Mouse (Mus musculus) kidney, adult 8-10 months (tissue): ENCODE results near the gene Srsf6.

Source experiments
- DNase-seq, 2 experiments: peaks; one replicate each; pipeline ENCODE4 v3.0.0; 2022

Srsf6 gene

DNA sequence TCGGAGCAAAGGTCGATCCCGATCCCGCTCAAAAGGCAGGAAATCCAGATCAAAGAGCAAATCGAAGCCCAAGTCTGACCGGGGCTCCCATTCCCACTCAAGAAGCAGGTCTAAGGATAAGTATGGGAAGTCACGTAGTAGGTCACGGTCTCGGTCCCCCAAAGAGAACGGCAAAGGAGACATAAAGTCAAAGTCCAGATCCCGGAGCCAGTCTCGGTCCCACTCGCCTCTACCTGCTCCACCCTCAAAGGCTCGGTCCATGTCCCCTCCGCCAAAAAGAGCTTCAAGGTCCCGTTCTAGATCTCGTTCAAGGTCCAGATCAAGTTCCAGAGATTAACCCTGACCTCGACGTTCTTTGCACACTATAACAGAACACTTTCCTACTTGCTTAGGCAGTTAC is 3.1 kb downstream of the Srsf6 start:
- peak; percentile 27 to 31 for DNase-seq

DNA sequence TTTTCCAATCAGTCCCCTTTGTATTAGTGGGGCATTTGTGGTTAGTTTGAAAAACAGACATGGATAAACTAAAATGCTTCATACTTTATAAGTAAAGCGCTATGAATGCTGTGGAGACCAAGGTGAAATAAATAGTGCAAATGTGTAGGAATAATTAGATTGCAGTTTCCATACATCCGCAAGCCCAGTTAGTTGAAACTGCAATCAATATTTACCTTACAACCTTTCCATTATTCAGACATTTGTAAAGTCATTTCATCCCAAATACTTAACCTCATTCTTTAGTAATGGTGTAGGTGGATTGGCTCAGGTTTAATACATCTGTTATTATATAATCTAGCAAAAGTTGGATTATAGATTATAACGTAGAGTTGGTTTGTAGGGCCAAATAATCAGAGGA is 4.4 kb downstream of the Srsf6 start:
- DNase-seq = no peak

DNA sequence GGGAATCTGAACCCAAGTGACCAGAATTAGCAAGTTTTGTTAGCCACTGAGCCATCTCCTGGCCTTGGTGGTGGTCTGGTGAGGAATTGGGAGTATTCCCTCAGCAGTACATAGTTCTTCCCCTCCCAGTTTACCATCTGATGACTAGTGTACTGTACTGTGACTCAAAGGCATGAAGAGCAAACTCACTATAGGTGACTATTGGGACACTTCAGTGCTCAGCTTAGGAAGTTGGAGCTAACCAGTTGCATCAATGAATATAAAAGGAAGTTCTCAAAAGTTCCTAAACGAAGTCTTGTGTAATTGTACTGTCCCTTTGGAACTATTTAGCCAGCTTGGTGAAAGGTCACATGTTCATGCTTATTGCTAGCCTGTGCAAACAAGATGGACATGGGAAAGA is 8.2 kb downstream of the Srsf6 start:
- DNase-seq = no peak

DNA sequence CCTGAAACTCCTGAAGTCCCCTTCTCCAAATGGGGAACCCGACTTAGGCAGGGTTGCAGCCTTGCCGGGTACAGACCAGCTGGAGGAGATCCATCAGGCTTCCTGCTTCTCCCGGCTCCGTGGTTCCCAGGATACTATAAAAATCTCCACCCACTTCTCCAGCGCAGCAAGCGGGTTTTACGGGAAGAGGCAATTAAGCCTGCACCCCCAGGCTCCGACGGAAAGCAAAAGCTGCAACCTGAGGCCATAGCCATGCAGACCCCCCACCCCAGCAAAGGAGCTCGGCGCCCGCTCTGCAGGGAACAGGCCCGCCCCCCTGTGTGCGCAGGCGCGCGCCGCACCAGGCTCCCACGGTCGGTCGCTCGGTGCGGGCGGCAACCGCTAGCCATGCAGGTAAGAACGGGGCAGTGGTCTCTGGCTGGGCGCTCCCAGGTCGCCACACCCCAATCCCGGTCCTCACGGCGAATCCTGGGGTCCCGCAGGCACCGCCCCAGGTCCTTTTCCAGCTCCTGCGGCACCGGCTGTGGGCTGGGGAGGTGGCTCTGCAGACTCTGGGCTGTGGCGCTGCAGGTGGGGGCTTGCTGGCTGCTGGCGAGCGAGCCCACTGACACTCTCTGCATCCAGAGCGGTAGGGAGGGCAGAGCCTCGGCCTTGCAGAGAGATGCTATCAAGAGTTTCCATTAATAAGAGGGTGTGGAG is 12.0 kb downstream of the Srsf6 start, which contains the start of gene L3mbtl1:
Gene L3mbtl1 (plus strand): TSS at position 325 of the 699 bp plus-strand sequence.
- no peak for DNase-seq

DNA sequence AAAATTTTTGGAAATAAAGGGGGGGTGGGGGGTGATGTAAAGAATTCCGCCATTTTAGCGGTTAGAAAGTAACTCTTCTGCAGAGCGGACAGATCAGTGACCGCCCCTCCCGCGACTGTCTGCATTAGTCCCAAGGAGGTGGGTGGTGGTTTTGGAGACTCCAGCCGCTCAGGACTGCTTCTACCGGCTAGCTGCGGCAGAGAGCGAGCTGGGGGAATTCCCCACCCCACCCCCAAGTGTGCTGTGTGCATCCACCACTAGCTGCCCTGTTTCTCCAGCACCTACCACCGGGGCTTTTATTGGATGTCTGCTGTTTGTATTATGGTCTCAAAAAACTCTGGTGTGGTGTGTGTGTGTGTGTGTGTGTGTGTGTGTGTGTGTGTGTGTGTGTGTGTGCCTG is 12.6 kb downstream of the Srsf6 start:
- no peak for DNase-seq

DNA sequence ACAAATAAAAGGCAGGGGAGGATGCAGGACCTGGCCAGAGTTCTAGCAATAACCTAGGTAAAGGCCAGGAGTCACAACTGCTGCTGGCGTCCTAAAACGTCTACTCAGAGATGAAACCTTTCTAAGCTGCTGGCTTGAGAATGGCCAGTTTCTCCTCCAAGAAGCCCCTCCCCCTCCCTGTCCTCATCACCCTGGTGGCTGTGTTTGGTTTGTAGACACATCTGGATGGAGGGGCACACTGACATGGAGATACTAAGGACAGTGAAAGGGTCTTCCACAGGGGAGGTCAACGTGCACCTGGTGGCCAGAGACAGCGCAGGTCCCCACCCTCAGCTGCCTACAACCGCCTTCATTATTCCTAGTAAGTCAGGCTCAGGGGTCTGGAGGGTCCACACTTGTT is 15.6 kb downstream of the Srsf6 start:
- DNase-seq = no peak

DNA sequence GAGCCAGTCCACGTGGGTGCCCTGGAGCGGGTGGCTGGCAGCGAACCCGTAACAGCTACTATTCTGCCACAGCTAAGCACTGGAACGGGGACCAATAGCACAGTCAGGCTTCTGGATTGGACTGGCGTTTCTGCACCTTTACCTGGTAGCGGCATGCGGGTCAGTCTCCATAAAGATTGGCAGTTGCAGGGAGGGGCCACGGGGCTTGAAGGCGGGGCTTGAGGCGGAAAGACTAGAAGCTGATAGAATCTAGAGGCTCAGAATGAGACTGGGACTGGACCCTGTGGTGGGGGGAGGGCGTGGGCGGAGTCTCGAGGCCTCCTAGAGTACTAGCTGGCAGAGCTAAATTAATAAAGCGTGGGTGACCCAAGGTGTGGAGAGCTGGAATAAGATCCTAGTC is 16.4 kb downstream of the Srsf6 start:
- DNase-seq = peak; percentile 40 to 56

DNA sequence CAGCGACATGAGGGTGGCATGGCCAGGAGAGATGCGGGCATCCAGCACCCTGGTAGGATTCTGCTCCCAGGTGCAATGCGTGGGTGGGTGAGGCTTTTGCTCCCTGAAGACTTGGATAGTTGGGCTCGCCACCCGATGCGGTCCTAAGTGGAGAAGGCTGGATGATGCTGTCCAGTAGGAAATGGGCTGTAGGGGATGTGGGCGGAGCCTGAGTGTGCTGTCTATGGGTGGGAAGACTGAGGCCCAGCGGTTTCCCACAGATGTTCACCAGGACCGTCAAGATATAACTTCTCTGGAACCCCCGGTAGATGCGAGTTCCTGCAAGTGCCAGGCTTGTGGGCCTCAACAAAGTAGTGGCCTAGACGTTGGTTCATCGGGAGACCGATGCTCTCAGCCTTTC is 16.9 kb downstream of the Srsf6 start:
- DNase-seq = no peak

DNA sequence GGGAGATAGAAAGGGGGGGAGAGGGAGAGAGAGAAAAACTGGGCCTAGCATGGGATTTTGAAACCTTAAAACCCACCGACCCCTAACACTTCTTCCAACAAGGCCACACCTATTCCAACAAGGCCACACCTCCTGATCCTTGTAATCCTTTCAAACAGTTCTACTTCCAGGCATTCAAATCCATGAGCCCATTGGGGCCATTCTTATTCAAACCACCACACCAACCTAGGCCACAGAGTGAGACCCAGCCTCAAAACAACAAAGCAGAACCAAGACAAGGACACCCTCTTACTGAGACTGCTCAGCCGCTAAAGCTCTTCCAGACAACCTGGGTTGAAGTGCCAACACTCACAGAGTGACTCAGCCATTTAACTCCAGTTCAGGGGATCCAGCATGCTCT is 19.4 kb downstream of the Srsf6 start:
- no peak for DNase-seq

DNA sequence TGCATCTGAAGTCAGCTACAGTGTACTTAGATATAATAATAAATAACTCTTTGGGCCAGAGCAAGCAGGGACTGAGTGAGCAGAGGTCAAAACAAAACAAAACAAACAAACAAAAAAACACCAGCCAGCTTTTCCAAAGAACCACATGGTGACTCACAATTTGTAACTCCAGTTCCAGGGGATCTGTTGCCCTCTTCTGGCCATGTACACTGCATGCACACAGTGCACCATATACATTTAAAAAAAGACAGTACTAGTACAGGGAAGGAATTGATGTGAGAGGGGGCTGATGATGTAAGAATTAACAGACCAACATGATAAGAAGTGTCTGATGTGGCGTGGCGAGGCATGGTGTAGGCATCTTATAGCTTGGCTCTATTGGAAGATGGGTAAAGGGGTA is 25.5 kb downstream of the Srsf6 start:
- DNase-seq = no peak

DNA sequence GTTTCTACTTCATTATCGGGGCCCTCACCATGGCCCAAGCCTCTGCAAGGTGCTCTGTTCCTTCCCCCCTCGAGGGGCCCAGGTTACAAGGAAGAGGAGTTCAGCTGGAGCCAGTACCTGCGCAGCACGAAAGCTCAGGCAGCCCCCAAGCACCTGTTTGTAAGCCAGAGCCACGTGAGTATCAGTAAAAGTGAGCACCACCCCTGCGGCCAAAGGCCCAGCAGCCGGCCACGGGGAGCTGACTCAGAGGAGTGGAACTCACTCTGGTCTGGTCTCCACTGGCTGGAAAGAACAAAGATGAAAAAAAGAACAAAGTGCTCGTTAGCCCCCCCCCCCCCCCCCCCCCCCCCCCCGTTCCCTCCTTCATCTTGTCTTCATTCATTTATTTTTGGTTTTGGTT is 30.0 kb downstream of the Srsf6 start:
- no peak for DNase-seq

DNA sequence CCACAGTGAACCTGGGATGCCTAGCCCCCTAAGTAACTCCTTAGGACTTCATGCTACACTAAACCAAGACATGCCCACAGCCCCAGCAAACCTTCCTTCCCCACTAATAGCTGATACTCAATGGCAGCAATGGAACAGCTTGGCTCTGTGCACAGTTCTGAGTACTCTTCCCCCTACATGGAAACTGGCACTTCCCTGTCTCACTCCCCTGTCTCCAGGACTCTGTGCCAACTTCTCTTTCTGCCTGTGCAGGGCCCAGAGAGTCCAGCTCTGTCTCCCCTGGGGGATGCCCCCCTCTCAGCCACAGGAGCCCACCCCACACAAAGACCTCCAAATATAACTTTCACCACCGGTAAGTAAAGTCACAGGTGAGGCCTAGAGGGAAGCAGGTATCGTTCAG is 35.4 kb downstream of the Srsf6 start:
- DNase-seq = no peak

DNA sequence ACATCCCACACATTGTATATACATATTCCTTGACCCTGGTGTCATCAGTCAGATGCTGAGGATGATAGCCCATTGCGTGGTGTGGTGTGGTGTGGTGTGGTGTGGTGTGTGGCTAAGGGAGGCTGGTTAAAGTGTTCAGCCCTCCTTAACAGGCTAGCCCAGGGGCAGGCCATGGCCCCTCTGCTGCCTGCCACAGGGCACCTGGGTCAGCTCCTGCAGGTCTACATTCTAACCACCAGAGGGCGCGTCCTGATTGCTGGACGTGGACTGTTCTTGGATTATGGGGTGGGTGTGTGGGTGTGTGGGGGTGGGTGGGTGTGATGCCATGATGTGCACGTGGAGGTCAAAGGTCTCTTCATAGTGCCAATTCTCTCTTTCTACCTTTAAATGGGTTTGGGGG is 37.0 kb downstream of the Srsf6 start:
- peak in 1 of 2 experiments; percentile 62 for DNase-seq

DNA sequence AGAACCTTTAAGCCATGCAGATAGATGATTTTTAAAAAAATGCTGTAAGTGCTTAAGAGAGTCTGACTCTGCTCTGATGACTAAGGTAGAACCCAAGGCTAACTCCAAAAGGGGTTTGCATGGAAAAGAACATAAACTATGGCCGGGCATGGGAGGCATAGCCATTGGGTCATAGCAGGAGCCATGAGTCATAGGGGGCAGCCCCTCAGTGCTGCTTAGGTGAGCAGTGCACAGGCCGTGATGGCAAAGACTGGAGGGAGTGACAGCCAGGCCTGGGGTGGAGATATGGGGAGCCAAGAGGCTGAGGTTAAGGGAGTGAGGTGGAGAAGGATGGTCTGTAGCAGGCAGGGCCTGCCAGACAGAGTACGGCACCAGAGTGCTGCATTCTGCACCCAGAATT is 37.8 kb downstream of the Srsf6 start:
- DNase-seq = no peak

DNA sequence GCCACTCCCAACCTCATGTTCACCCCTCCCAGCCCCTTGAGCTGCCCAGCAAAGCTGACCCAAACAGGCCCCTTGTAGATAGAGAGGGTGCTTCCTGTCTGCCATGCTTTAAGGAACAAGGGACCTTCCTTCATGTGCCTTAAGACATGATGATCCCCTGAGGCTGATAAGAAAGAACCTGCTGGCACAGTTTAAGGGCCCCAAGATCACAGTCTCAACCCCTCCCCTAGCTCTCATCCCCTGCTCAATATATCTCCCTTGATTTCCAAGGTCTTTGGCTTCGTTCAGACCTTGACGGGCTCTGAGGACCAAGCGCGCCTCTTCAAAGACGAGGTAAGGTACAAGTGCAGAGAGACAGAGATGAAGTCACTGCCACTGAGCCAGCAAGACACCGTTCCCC is 39.6 kb downstream of the Srsf6 start:
- DNase-seq = no peak

DNA sequence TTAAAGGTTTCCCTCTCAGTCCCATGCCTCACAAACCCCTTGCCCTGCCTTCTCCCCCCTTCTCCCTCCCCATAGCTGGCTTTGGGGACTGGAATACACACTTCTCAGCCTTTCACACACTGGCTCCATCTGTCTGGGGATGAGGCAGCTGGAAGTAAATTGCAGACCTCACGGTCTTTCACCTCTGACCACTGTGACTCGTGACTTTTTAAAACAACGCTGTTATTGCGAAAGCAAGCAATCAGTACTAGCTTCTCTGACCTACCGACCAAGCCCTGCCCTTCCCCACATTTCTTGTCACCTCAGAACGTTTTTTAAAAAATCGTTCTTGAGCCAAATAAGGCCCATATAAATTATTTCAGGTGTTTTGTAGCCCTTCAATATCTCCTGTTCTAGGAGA is 41.4 kb downstream of the Srsf6 start:
- no peak for DNase-seq

DNA sequence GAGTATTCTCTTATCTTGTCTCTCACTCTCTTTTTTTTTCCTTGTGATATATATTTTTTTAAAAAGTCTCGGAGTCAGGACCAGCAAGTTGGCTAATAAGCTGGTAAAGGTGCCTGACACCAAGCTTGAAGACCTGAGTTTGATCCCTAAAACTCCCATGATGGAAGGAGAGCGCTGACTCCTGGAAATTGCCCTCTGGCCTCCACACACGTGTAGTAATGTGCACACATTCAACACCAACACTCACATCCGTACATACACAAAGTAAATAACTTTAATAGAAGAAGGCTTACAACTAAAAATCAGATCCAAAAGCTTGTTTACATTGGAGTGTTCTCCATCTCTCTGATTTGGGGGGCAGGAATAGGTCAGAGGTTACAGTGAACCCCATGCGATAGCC is 41.9 kb downstream of the Srsf6 start:
- DNase-seq = no peak

DNA sequence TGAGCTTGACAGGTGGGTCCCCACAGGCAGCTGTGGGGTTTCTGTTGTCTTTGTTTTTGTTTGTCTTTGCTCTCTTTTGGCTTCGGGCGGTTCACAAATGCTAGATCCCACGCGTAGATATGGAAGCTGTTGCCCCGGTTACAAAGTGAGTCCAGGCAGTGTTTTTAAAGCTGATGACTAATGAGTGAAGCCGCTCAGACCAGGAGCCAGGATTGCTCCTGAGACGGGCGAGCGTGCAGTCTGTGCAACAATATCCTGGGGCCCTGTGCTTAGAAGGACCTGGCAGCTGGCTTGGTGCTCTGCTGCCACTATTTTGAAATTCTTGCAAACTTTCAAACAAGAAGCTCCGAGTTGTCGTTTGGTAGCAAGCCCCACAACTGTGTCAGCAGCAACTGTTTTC is 42.3 kb downstream of the Srsf6 start:
- no peak for DNase-seq

DNA sequence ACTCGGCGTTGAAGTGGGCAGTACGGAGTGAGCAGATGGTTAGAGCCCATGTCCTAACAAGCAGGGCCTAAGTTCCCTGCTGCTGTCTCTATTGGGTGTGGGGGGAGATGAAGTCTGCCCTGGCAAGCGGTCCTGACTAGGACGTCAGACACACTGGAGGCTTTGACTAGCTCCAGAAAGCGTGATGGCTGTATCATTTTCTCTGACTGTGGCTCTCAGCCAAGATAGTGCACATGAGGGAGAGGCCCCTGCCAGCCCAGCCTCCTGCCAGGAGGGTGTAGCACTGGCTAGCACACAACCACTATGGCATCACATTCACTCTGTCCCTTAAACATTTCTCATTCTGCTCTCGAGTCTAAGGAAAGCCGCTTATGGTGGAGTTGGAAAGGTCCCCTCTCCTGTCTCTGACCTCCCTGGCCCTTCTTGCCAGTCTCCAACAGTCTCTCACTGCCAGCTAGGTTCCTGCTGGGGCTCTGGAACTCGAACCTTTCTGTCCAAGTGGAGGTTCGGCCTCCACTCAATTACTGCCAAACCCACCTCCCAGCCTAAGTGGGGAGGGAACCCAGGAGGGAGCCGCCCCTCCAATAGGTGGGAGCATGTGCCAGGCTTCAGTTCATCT is 43.9 kb downstream of the Srsf6 start:
- DNase-seq = no peak

DNA sequence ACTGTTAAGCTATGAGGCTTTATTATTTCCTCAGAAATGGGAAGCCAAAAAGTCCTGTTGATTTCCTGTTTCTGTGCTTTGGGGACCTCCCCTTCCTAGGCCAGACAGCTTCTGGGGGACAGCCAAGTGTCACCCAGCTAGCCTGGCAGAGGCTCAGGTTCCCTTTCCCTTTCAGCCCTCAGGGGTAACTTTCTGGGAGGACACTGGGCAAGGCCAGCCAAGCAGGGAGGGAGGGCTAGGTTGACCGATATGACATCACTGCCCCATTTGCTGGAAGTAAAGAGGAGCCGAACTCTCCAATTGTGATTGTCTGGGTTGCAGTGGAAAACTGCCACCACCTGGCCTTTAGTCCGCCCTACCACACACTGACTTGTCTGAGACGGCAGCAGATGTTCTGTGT is 44.7 kb downstream of the Srsf6 start:
- peak in 1 of 2 experiments; percentile 73 for DNase-seq

DNA sequence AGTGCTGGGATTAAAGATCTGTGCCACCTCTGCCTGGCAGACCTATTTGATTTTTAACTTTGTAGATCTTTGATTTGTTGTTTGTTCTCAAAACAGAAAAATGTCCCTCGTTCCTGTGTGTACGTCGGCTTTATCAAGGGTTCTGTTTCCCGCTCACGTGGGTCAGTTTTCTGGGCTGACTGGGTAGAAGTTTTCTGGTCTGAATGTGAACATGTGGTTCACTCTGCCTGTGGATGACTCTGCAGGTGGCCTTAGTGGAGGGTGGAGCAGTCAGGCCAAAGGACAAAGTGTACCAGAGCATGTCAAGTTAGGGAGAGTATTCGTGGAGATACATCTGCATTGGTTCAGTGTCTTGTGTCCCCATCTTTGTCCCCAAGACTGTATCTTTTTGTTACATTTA is 53.1 kb downstream of the Srsf6 start:
- peak; percentile 79 to 81 for DNase-seq

DNA sequence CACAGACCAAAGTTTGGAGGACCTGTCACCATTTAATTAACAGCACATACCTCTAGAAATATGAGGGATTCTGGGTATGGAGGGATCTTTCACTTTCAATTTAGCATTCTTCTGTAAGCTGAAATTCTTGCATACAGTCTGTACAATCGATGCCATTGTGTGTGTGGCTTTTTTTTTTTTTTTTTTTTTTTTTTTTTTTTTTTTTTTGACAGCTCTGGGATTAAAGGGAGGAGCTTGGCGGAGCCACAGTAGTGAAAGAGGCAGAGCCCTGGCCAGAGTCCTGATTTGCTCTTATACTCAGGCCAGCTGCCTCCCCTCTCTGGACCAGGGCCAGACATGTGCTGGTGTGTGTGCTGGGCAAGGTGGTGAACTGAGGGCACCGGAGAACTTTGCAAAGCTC is 54.6 kb downstream of the Srsf6 start:
- DNase-seq = peak; percentile 94 to 95
